Mouse (Mus musculus): Measurements from ENCODE around the gene Otog.
A peak's percentile ranks its signal among the peaks of the same experiment; 100 is the strongest.

DNA sequence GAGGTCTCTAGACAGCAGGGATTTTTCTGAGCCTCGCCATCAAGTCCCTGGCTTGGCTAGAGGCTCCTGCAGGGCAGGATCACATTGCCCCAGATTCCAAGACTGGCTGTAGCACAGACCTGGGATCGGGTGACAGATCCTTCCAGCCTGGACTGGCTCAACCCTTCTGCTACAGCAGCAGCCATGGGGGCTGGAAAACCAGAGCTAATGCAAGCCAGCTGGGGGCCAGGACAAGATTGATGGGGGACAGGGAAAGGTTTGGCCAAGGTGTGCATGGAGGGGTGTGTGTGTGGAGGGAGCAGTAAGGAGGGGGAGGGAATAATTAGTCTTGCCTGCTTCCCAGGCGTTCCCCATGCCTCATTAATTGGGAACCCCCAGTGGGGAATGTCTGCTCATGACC lies 99.0 kb downstream of the Otog start:
- TF ChIP-seq MYOG (IDR thresholded peaks at IDR 0.05; ENCODE audit: control insufficient read depth in 1 of 3, insufficient read depth in 1 of 3, insufficient read length in 2 of 3, low read depth in 2 of 3) (no peak), MYOD1 (IDR thresholded peaks at IDR 0.05; ENCODE audit: control insufficient read depth in 1 of 3, insufficient read length in 2 of 3, low read depth in 2 of 3) (peak in 1 of 3 experiments; percentile 21)

Data from myocyte (in vitro differentiated cells).